Mouse (Mus musculus): ENCODE data around the gene Nudt16l1.
A peak's percentile ranks its signal among the peaks of the same experiment; 100 is the strongest.

Gene Nudt16l1

GRCm38 (mm10) chr16:4963797-4964709 lies 25.5 kb downstream of the Nudt16l1 start, which contains the start of gene Anks3:
Gene Anks3, minus strand, starts transcription at chr16:4964205.
- peak; percentile 93 for DNase-seq

GRCm38 (mm10) chr16:4964731-4965391 lies 26.3 kb downstream of the Nudt16l1 start:
- no peak for DNase-seq

GRCm38 (mm10) chr16:4965392-4966129 lies 27.0 kb downstream of the Nudt16l1 start:
- DNase-seq = no peak

- DNase-seq = no peak
Observed at GRCm38 (mm10) chr16:4968426-4968825, 29.9 kb downstream of the Nudt16l1 start.

GRCm38 (mm10) chr16:4969055-4969843 lies 30.7 kb downstream of the Nudt16l1 start:
- DNase-seq = peak; percentile 16

- no peak for DNase-seq
Observed at GRCm38 (mm10) chr16:4971626-4972025, 33.1 kb downstream of the Nudt16l1 start.

GRCm38 (mm10) chr16:4974521-4974920 lies 36.0 kb downstream of the Nudt16l1 start:
- no peak for DNase-seq

- DNase-seq = no peak
Observed at GRCm38 (mm10) chr16:4976180-4976579, 37.6 kb downstream of the Nudt16l1 start.

GRCm38 (mm10) chr16:4978275-4979051 lies 39.9 kb downstream of the Nudt16l1 start:
- DNase-seq = no peak

- DNase-seq = peak; percentile 41
Observed at GRCm38 (mm10) chr16:4979755-4980380, 41.3 kb downstream of the Nudt16l1 start.

- no peak for DNase-seq
Observed at GRCm38 (mm10) chr16:4984717-4985116, 46.2 kb downstream of the Nudt16l1 start.

Data from liver (tissue).